Mouse (Mus musculus) Patski (cell line): Measurements from ENCODE around the gene Coa3. TPM values are rescaled to one million over a fixed set of nuclear protein-coding genes. Genes with fewer than 3 reads are reported as not detected.

Experiments
- ATAC-seq: fragments of 100-300 bp; one replicate; pipeline ENCODE4 v1.8.0; 2021
- CTCF ChIA-PET: fragments of 350-600 bp; sonication (Branson Sonifier 250); formaldehyde crosslinking; loops from one replicate; lab custom pipeline; 2022; ENCODE audit warnings: inconsistent platforms; lab: Charles Lee
- POLR2A ChIA-PET: fragments of 350-600 bp; sonication (Branson Sonifier 250); formaldehyde crosslinking; loops from one replicate; lab custom pipeline; 2022; ENCODE audit warnings: antibody characterized with exemption, inconsistent platforms; lab: Charles Lee
- DNase-seq: peaks from one replicate; pipeline ENCODE4 v3.0.0-alpha.2; 2011; ENCODE audit warnings: low read depth, low spot score
- H3K27me3 ChIP-seq: fragments of 371-371 bp; one replicate; pipeline ENCODE4 v1.5.1; 2021
- CTCF ChIP-seq: fragments of 100-300 bp; IDR thresholded peaks from one replicate; pipeline ENCODE4 v1.5.1; 2021
- in situ Hi-C: fragments of 300-500 bp; cut with MboI; formaldehyde crosslinking; loops from 3 replicates; pipeline ENCODE4 v1.11.1; 2018; ENCODE audit warnings: low pct_unique_long_range_greater_than_20kb, mixed read lengths
- polyA plus RNA-seq: library from polyadenylated mRNA; unstranded; gene quantifications from one replicate; pipeline ENCODE4 v1.2.3, GENCODE M21; 2021

Gene Coa3
- polyA plus RNA-seq, 1 experiment from 2014 or later: 118 TPM

GRCm38 (mm10) chr11:101315082-101315650, 36.3 kb upstream of the Coa3 start:
- POLR2A ChIA-PET: interaction anchor here (0.7 kb wide), 1 partner anchor 78 kb away, joined by 6 read pairs; no protein-coding TSS in a partner anchor
- CTCF ChIA-PET: interaction anchor here (1.0 to 1.2 kb wide), 2 partner anchors 13 to 74 kb away, joined by 3 to 5 read pairs; partner anchors contain the start of gene Becn1
- H3K27me3 ChIP-seq: peaks cover under 1% of the 10 kb centered on the region
- no peak for TF ChIP-seq CTCF
- DNase-seq (no peak), ATAC-seq (no peak)
- in situ Hi-C loops: no loop called here

- POLR2A ChIA-PET: interaction anchor here (0.7 kb wide), 1 partner anchor 78 kb away, joined by 6 read pairs; no protein-coding TSS in a partner anchor
- in situ Hi-C loops: no loop called here
- CTCF ChIA-PET: interaction anchor here (1.0 to 1.2 kb wide), 2 partner anchors 12 to 74 kb away, joined by 3 to 5 read pairs; partner anchors contain the start of gene Becn1
- ATAC-seq (no peak), DNase-seq (no peak)
- no peak for TF ChIP-seq CTCF
- peaks cover 6% of the 10 kb centered on the region for H3K27me3 ChIP-seq
These were observed 35.7 kb upstream of the Coa3 start for GRCm38 (mm10) chr11:101314567-101314966.

- in situ Hi-C loops: no loop called here
These were observed 33.2 kb upstream of the Coa3 start for GRCm38 (mm10) chr11:101312150-101312549.

GRCm38 (mm10) chr11:101311083-101311482, 32.2 kb upstream of the Coa3 start:
- peaks cover 25% of the 10 kb centered on the region for H3K27me3 ChIP-seq
- in situ Hi-C loops: no loop called here
- ATAC-seq (no peak), DNase-seq (no peak)
- TF ChIP-seq CTCF: no peak
- ChIA-PET POLR2A (no interaction called here), CTCF (interaction anchor here (0.7 kb wide), 1 partner anchor 10 kb away, joined by 3 read pairs; no protein-coding TSS in a partner anchor)

More at GRCm38 (mm10) chr11:101312150-101312549, 33.2 kb upstream of the Coa3 start:
- no peak for ATAC-seq
- ChIA-PET CTCF (interaction anchor here (0.9 to 1.6 kb wide), 2 partner anchors 10 to 111 kb away, joined by 3 to 7 read pairs; partner anchors contain the start of gene Becn1), POLR2A (no interaction called here)
- no peak for TF ChIP-seq CTCF
- H3K27me3 ChIP-seq: peaks cover 16% of the 10 kb centered on the region
- no peak for DNase-seq

GRCm38 (mm10) chr11:101307744-101308143, 28.8 kb upstream of the Coa3 start:
- POLR2A ChIA-PET: no interaction called here
- no peak for TF ChIP-seq CTCF
- H3K27me3 ChIP-seq: peaks cover 34% of the 10 kb centered on the region
- in situ Hi-C loops: no loop called here
- CTCF ChIA-PET: no interaction called here
- DNase-seq (no peak), ATAC-seq (no peak)

GRCm38 (mm10) chr11:101302004-101302798, 23.3 kb upstream of the Coa3 start, which contains the start of gene Becn1:
Gene Becn1, minus strand, starts transcription at chr11:101302286.
- DNase-seq (peak; percentile 70), ATAC-seq (peak; percentile 83)
- ChIA-PET POLR2A (interaction anchor here (0.6 to 2.4 kb wide), 5 partner anchors 42 to 67 kb away, joined by 3 to 17 read pairs (median 3); partner anchors contain the start of genes Vps25 and Wnk4), CTCF (interaction anchor here (0.6 to 3.4 kb wide), 20 partner anchors 10 to 125 kb away, joined by 3 to 33 read pairs (median 5); partner anchors contain the start of genes Cntd1, Coa3, Ramp2 and Vps25)
- TF ChIP-seq CTCF: peak; percentile 99
- in situ Hi-C loops: loop anchor here (5.0 kb wide), 2 partner anchors 50 to 85 kb away; partner anchors contain the start of gene Vps25
- peaks cover 18% of the 10 kb centered on the region for H3K27me3 ChIP-seq

- in situ Hi-C loops: loop anchor here (5.0 kb wide), 2 partner anchors 49 to 84 kb away; partner anchors contain the start of gene Vps25
- CTCF ChIA-PET: interaction anchor here (0.9 to 3.4 kb wide), 18 partner anchors 9 to 124 kb away, joined by 3 to 33 read pairs (median 6); partner anchors contain the start of genes Cntd1, Coa3, Vps25 and Wnk4
These were observed 22.5 kb upstream of the Coa3 start for GRCm38 (mm10) chr11:101301299-101302003.

GRCm38 (mm10) chr11:101300881-101301280, 22.0 kb upstream of the Coa3 start:
- H3K27me3 ChIP-seq: peaks cover 6% of the 10 kb centered on the region
- ChIA-PET CTCF (interaction anchor here (1.4 to 3.4 kb wide), 9 partner anchors 10 to 124 kb away, joined by 3 to 33 read pairs (median 10); partner anchors contain the start of genes Cntd1, Coa3, Vps25 and Wnk4), POLR2A (interaction anchor here (0.9 to 2.4 kb wide), 4 partner anchors 40 to 97 kb away, joined by 3 to 17 read pairs (median 6); partner anchors contain the start of genes Vps25 and Wnk4)
- DNase-seq: no peak
- no peak for ATAC-seq
- peak; percentile 71 for TF ChIP-seq CTCF
- in situ Hi-C loops: loop anchor here (5.0 kb wide), 2 partner anchors 49 to 84 kb away; partner anchors contain the start of gene Vps25

More at GRCm38 (mm10) chr11:101301299-101302003, 22.5 kb upstream of the Coa3 start:
- no peak for DNase-seq
- POLR2A ChIA-PET: interaction anchor here (0.9 to 2.4 kb wide), 5 partner anchors 41 to 98 kb away, joined by 3 to 17 read pairs (median 3); partner anchors contain the start of genes Vps25 and Wnk4
- no peak for TF ChIP-seq CTCF
- peak; percentile 35 for ATAC-seq
- H3K27me3 ChIP-seq: peaks cover 12% of the 10 kb centered on the region

GRCm38 (mm10) chr11:101295191-101295590, 16.3 kb upstream of the Coa3 start:
- TF ChIP-seq CTCF: no peak
- H3K27me3 ChIP-seq: no peaks in the 10 kb centered on the region
- DNase-seq (no peak), ATAC-seq (no peak)
- ChIA-PET CTCF (interaction anchor here (1.0 kb wide), 1 partner anchor 16 kb away, joined by 3 read pairs; the partner anchor contains the start of genes Cntd1 and Coa3), POLR2A (interaction anchor here (1.5 kb wide), 1 partner anchor 10 kb away, joined by 3 read pairs; no protein-coding TSS in a partner anchor)
- in situ Hi-C loops: no loop called here
